Mouse (Mus musculus) urinary bladder, adult 18-20 months (tissue): Measurements from ENCODE around the gene Wnk1.

Experiments
- DNase-seq, 2 experiments: peaks; one replicate each; pipeline ENCODE4 v3.0.0; 2022; ENCODE audit warnings: low spot score in 2 of 2, mixed read lengths in 2 of 2

Wnk1 gene

GRCm38 (mm10) chr6:119903081-119903789 lies 135.2 kb downstream of the Wnk1 start:
- DNase-seq = no peak

GRCm38 (mm10) chr6:119902204-119903080 lies 136.0 kb downstream of the Wnk1 start, which contains the start of gene Rad52:
Rad52 (plus strand) TSS chr6:119902698.
- peak; percentile 73 to 82 for DNase-seq

- no peak for DNase-seq
Observed at GRCm38 (mm10) chr6:119892711-119893110, 145.8 kb downstream of the Wnk1 start.

- no peak for DNase-seq
Observed at GRCm38 (mm10) chr6:119883151-119883550, 155.3 kb downstream of the Wnk1 start.
